ENCODE assay signal across 39 mouse cellular contexts in the genomic region with DNA sequence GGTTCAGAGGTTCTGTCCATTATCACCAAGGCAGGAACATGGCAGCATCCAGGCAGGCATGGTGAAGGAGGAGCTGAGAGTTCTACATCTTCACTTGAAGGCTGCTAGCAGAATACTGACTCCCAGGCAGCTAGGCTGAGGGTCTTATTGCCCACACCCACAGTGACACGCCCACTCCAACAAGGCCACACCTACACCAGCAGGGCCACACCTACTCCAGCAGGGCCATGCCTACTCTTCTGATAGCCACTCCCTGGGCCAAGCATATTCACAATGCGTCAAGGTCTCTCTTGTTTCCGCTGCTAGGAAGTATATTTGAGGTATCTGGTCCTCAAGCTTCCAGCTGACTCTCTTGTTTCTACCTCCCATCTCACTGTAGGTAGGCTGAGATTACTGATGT. TPM values are rescaled to one million over a fixed set of nuclear protein-coding genes. Genes with fewer than 3 reads are reported as not detected.
"Had no signal": no experiment of that assay in that cellular context is flagged by ENCODE, and none has a peak within 500 bp of the region (broad histone marks: within the 10 kb centered on the region; RNA-seq: fewer than 3 reads in every experiment).

No protein-coding gene starts in this region.

- H3K27ac ChIP-seq: embryonic facial prominence, embryonic 10.5 days; embryonic facial prominence, embryonic 12.5 days; embryonic facial prominence, embryonic 13.5 days; embryonic facial prominence, embryonic 15.5 days; forebrain, embryonic 10.5 days; forebrain, embryonic 12.5 days; forebrain, embryonic 13.5 days; forebrain, embryonic 15.5 days; gastrocnemius, adult 2 months; heart, adult 2 months had no signal

- H3K36me3 ChIP-seq: embryonic facial prominence, embryonic 10.5 days; embryonic facial prominence, embryonic 12.5 days; embryonic facial prominence, embryonic 13.5 days; embryonic facial prominence, embryonic 15.5 days; forebrain, embryonic 10.5 days; forebrain, embryonic 12.5 days; forebrain, embryonic 15.5 days had no signal

- H3K9ac ChIP-seq: embryonic facial prominence, embryonic 12.5 days; embryonic facial prominence, embryonic 13.5 days; embryonic facial prominence, embryonic 15.5 days; forebrain, embryonic 12.5 days; forebrain, embryonic 13.5 days; forebrain, embryonic 15.5 days; forebrain, postnatal 0 days had no signal

- H3K4me3 ChIP-seq: embryonic facial prominence, embryonic 10.5 days; embryonic facial prominence, embryonic 12.5 days; embryonic facial prominence, embryonic 13.5 days; embryonic facial prominence, embryonic 15.5 days; erythroblast, embryonic 14.5 days; forebrain, embryonic 10.5 days; forebrain, embryonic 12.5 days; forebrain, embryonic 13.5 days; forebrain, embryonic 15.5 days; gastrocnemius, adult 2 months; heart, adult 2 months had no signal

- ATAC-seq: forebrain, embryonic 13.5 days; forebrain, embryonic 14.5 days; forebrain, embryonic 15.5 days; forebrain, embryonic 16.5 days; forebrain, postnatal 0 days had no signal

- DNase-seq: cerebellum, adult 9-10 months; cerebellum, adult 9-11 months; cerebellum, postnatal 10 days; cerebellum, postnatal 14 days; cerebellum, postnatal 25 days; cerebellum, postnatal 36 days; embryo, embryonic 11 days; forebrain, postnatal 0 days; gastrocnemius, adult 2 months; gastrocnemius, postnatal 10 days; gastrocnemius, postnatal 14 days; gastrocnemius, postnatal 25 days; gastrocnemius, postnatal 36 days; heart, adult 11 months; heart, adult 18-20 months; heart, adult 2 months had no signal

- H3K9me3 ChIP-seq: embryonic facial prominence, embryonic 10.5 days; embryonic facial prominence, embryonic 12.5 days; embryonic facial prominence, embryonic 13.5 days; embryonic facial prominence, embryonic 15.5 days; forebrain, embryonic 10.5 days; forebrain, embryonic 12.5 days; forebrain, embryonic 13.5 days; forebrain, embryonic 15.5 days had no signal

- H3K4me2 ChIP-seq: embryonic facial prominence, embryonic 12.5 days; embryonic facial prominence, embryonic 13.5 days; embryonic facial prominence, embryonic 15.5 days; forebrain, embryonic 12.5 days; forebrain, embryonic 13.5 days; forebrain, embryonic 15.5 days had no signal

RNA-seq across cellular contexts. Expression of gene Shroom1, which starts 2.0 kb away (rescaled TPM):
- total RNA-seq: common myeloid progenitor, adult 5-6 weeks; granulocyte monocyte progenitor cell, adult 5-6 weeks had no signal
- polyA plus RNA-seq: erythroblast, embryonic 14.5 days had no signal

RNA-seq across cellular contexts. Expression of gene Gm10447, which starts 2.1 kb away (rescaled TPM):
- total RNA-seq: common myeloid progenitor, adult 5-6 weeks; forebrain, postnatal 0 days; gastrocnemius, adult 18-20 months; gastrocnemius, adult 2 months; gastrocnemius, postnatal 10 days; gastrocnemius, postnatal 14 days; gastrocnemius, postnatal 25 days; gastrocnemius, postnatal 36 days; gastrocnemius, postnatal 4 days; granulocyte monocyte progenitor cell, adult 5-6 weeks; heart, adult 18-20 months; heart, adult 2 months; heart, adult 8-10 months had no signal
- polyA plus RNA-seq: embryonic facial prominence, embryonic 11.5 days; embryonic facial prominence, embryonic 14.5 days; erythroblast, embryonic 14.5 days; forebrain, embryonic 10.5 days; forebrain, embryonic 11.5 days; forebrain, embryonic 13.5 days; forebrain, embryonic 14.5 days; forebrain, embryonic 15.5 days; forebrain, embryonic 16.5 days; forebrain, postnatal 0 days; heart, adult 2 months had no signal

RNA-seq across cellular contexts. Expression of gene Gm9837, which starts 11.3 kb away (rescaled TPM):
- total RNA-seq: common myeloid progenitor, adult 5-6 weeks; gastrocnemius, adult 18-20 months; gastrocnemius, adult 2 months; gastrocnemius, adult 8-10 months; gastrocnemius, postnatal 10 days; gastrocnemius, postnatal 14 days; gastrocnemius, postnatal 25 days; gastrocnemius, postnatal 36 days; gastrocnemius, postnatal 4 days; granulocyte monocyte progenitor cell, adult 5-6 weeks; heart, adult 18-20 months; heart, adult 2 months; heart, adult 8-10 months had no signal
- polyA plus RNA-seq: cortical plate, adult 2 months; embryonic facial prominence, embryonic 10.5 days; embryonic facial prominence, embryonic 11.5 days; embryonic facial prominence, embryonic 12.5 days; embryonic facial prominence, embryonic 13.5 days; embryonic facial prominence, embryonic 14.5 days; embryonic facial prominence, embryonic 15.5 days; erythroblast, embryonic 14.5 days; forebrain, embryonic 10.5 days; forebrain, embryonic 11.5 days; forebrain, embryonic 12.5 days; forebrain, embryonic 13.5 days; forebrain, embryonic 14.5 days; forebrain, embryonic 15.5 days; forebrain, embryonic 16.5 days; forebrain, postnatal 0 days; frontal cortex, adult 2 months; gonadal fat pad, adult 2 months; heart, adult 2 months had no signal

RNA-seq across cellular contexts. Expression of gene Gm9945, which starts 21.0 kb away (rescaled TPM):
- total RNA-seq: common myeloid progenitor, adult 5-6 weeks; forebrain, postnatal 0 days; gastrocnemius, adult 18-20 months; gastrocnemius, adult 2 months; gastrocnemius, adult 8-10 months; gastrocnemius, postnatal 10 days; gastrocnemius, postnatal 14 days; gastrocnemius, postnatal 25 days; gastrocnemius, postnatal 36 days; gastrocnemius, postnatal 4 days; granulocyte monocyte progenitor cell, adult 5-6 weeks; heart, adult 18-20 months; heart, adult 2 months; heart, adult 8-10 months had no signal
- polyA plus RNA-seq: embryonic facial prominence, embryonic 11.5 days; embryonic facial prominence, embryonic 12.5 days; embryonic facial prominence, embryonic 13.5 days; embryonic facial prominence, embryonic 14.5 days; embryonic facial prominence, embryonic 15.5 days; erythroblast, embryonic 14.5 days; forebrain, embryonic 10.5 days; forebrain, embryonic 11.5 days; forebrain, embryonic 12.5 days; forebrain, embryonic 13.5 days; forebrain, embryonic 16.5 days; gonadal fat pad, adult 2 months; heart, adult 2 months had no signal

RNA-seq across cellular contexts. Expression of gene Sowaha, which starts 21.1 kb away (rescaled TPM):
- total RNA-seq: granulocyte monocyte progenitor cell, adult 5-6 weeks had no signal
